Mouse (Mus musculus) forelimb bud, embryonic 11.5 days (tissue): ENCODE measurements around the gene Clic4.

Source experiments
- DNase-seq: peaks from one replicate; pipeline ENCODE4 v3.0.0-alpha.2; 2012; ENCODE audit warnings: low read depth, low spot score

The Clic4 gene

GRCm38 (mm10) chr4:135272640-135273306, at the start of gene Clic4:
TSS of gene Clic4 (minus strand) at chr4:135272814.
- DNase-seq, result peak; percentile 99

GRCm38 (mm10) chr4:135317966-135318365, 45.4 kb upstream of the Clic4 start:
- peak; percentile 84 for DNase-seq

GRCm38 (mm10) chr4:135317539-135317938, 44.9 kb upstream of the Clic4 start:
- DNase-seq, result no peak

GRCm38 (mm10) chr4:135315287-135315686, 42.7 kb upstream of the Clic4 start:
- DNase-seq, result no peak

GRCm38 (mm10) chr4:135314419-135314832, 41.8 kb upstream of the Clic4 start:
- no peak for DNase-seq

- DNase-seq, result no peak
Observed at GRCm38 (mm10) chr4:135313761-135314241, 41.2 kb upstream of the Clic4 start.

- DNase-seq, result no peak
Observed at GRCm38 (mm10) chr4:135313111-135313691, 40.6 kb upstream of the Clic4 start.

- DNase-seq, result no peak
Observed at GRCm38 (mm10) chr4:135312706-135313105, 40.1 kb upstream of the Clic4 start.

GRCm38 (mm10) chr4:135310371-135310770, 37.8 kb upstream of the Clic4 start:
- DNase-seq, result no peak

GRCm38 (mm10) chr4:135309726-135310125, 37.1 kb upstream of the Clic4 start:
- DNase-seq, result no peak

GRCm38 (mm10) chr4:135309112-135309659, 36.6 kb upstream of the Clic4 start:
- no peak for DNase-seq

- no peak for DNase-seq
Observed at GRCm38 (mm10) chr4:135306971-135307632, 34.5 kb upstream of the Clic4 start.

GRCm38 (mm10) chr4:135306533-135306932, 33.9 kb upstream of the Clic4 start:
- DNase-seq, result no peak

GRCm38 (mm10) chr4:135302261-135302660, 29.6 kb upstream of the Clic4 start:
- DNase-seq, result no peak

GRCm38 (mm10) chr4:135301166-135301565, 28.6 kb upstream of the Clic4 start:
- no peak for DNase-seq

- no peak for DNase-seq
Observed at GRCm38 (mm10) chr4:135300248-135301041, 27.8 kb upstream of the Clic4 start.

GRCm38 (mm10) chr4:135298680-135299079, 26.1 kb upstream of the Clic4 start:
- no peak for DNase-seq

GRCm38 (mm10) chr4:135297931-135298546, 25.4 kb upstream of the Clic4 start:
- no peak for DNase-seq

- no peak for DNase-seq
Observed at GRCm38 (mm10) chr4:135297146-135297545, 24.5 kb upstream of the Clic4 start.

- DNase-seq, result no peak
Observed at GRCm38 (mm10) chr4:135296565-135296964, 24.0 kb upstream of the Clic4 start.

- no peak for DNase-seq
Observed at GRCm38 (mm10) chr4:135293813-135294212, 21.2 kb upstream of the Clic4 start.
